Mouse (Mus musculus): ENCODE results near the gene Pim1.

DNA sequence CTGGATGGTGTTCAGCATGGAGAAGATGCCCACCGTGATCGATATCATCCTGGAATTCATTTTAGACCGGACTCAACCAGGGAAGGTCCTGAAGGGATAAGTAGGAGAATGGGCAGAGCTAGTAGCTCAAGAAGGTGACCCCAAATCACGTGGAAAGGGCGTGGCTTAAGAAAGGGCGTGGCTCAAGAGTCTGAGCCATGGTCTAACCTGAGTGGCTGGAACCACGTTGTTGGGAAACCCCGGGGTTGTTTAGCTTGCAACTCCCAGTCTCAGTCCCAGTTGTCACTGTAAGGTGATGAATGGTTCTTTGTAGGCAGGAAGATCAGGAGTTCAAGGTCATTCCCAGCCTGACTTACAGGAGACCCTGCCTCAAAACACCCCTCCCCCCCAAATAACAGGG, 29.2 kb downstream of the Pim1 start:
- TF ChIP-seq CTCF (conservative IDR thresholded peaks at IDR 0.05; ENCODE audit: low read length) (no peak), NANOG (IDR thresholded peaks at IDR 0.05; ENCODE audit: borderline replicate concordance, low read length) (no peak)

Measured in E14TG2a.4 (cell line).